Mouse (Mus musculus): ENCODE results near the gene Lrfn4. TPM values are rescaled to one million over a fixed set of nuclear protein-coding genes. Genes with fewer than 3 reads are reported as not detected.
A peak's percentile ranks its signal among the peaks of the same experiment; 100 is the strongest.

Lrfn4 gene
- polyA plus RNA-seq, 1 experiment from 2014 or later: 3.3 TPM

GRCm38 (mm10) chr19:4624406-4625178 lies 9.1 kb upstream of the Lrfn4 start:
- H3K9me3 ChIP-seq (ENCODE audit: control insufficient read depth, low read length): no peaks in the 10 kb centered on the region
- peak overlapping the region; percentile 87; the same call in 1 of the 2 replicates for H3K27ac ChIP-seq (ENCODE audit: low read depth, low read length)
- peak overlapping the region; percentile 96 for H3K9ac ChIP-seq (ENCODE audit: low read depth, low read length)
- 30% methylated on average over 4 of the region's 4 CpGs for WGBS
- no peaks in the 10 kb centered on the region for H3K27me3 ChIP-seq (replicated peaks; ENCODE audit: control insufficient read depth, insufficient read depth, low read length)
- H3K4me2 ChIP-seq: peak overlapping the region; percentile 94
- peaks cover 17% of the 10 kb centered on the region for H3K4me1 ChIP-seq (replicated peaks; ENCODE audit: control insufficient read depth, insufficient read depth, low read length)
- no peak for DNase-seq (ENCODE audit: low spot score)
- peak overlapping the region; percentile 81 for H3K4me3 ChIP-seq (ENCODE audit: low read depth, low read length)
- ATAC-seq (replicated peaks; ENCODE audit: low FRiP score): no peak; the same call in 1 of the 2 replicates
- H3K36me3 ChIP-seq (ENCODE audit: control insufficient read depth, insufficient read depth, low read length): peaks cover 15% of the 10 kb centered on the region; the same call in 1 of the 2 replicates

GRCm38 (mm10) chr19:4624006-4624405 lies 8.5 kb upstream of the Lrfn4 start:
- Histone ChIP-seq H3K27me3 (replicated peaks; ENCODE audit: control insufficient read depth, insufficient read depth, low read length) (no peaks in the 10 kb centered on the region), H3K9ac (ENCODE audit: low read depth, low read length) (no peak overlapping the region), H3K4me2 (no peak overlapping the region), H3K4me3 (ENCODE audit: low read depth, low read length) (no peak overlapping the region), H3K9me3 (ENCODE audit: control insufficient read depth, low read length) (no peaks in the 10 kb centered on the region), H3K36me3 (ENCODE audit: control insufficient read depth, insufficient read depth, low read length) (peaks cover 15% of the 10 kb centered on the region; the same call in 1 of the 2 replicates), H3K4me1 (replicated peaks; ENCODE audit: control insufficient read depth, insufficient read depth, low read length) (peaks cover 17% of the 10 kb centered on the region), H3K27ac (ENCODE audit: low read depth, low read length) (no peak overlapping the region)
- ATAC-seq (replicated peaks; ENCODE audit: low FRiP score) (no peak), DNase-seq (ENCODE audit: low spot score) (no peak)
- 93% methylated on average over 12 of the region's 12 CpGs for WGBS

GRCm38 (mm10) chr19:4623419-4623818 lies 8.0 kb upstream of the Lrfn4 start:
- ATAC-seq (replicated peaks; ENCODE audit: low FRiP score) (no peak), DNase-seq (ENCODE audit: low spot score) (no peak)
- Histone ChIP-seq H3K36me3 (ENCODE audit: control insufficient read depth, insufficient read depth, low read length) (peaks cover 15% of the 10 kb centered on the region; the same call in 1 of the 2 replicates), H3K9ac (ENCODE audit: low read depth, low read length) (no peak overlapping the region), H3K4me2 (no peak overlapping the region), H3K9me3 (ENCODE audit: control insufficient read depth, low read length) (no peaks in the 10 kb centered on the region), H3K27me3 (replicated peaks; ENCODE audit: control insufficient read depth, insufficient read depth, low read length) (no peaks in the 10 kb centered on the region), H3K27ac (ENCODE audit: low read depth, low read length) (no peak overlapping the region), H3K4me1 (replicated peaks; ENCODE audit: control insufficient read depth, insufficient read depth, low read length) (peaks cover 17% of the 10 kb centered on the region), H3K4me3 (ENCODE audit: low read depth, low read length) (no peak overlapping the region)
- 92% methylated on average over 9 of the region's 9 CpGs for whole genome bisulfite sequencing

- Histone ChIP-seq H3K9ac (ENCODE audit: low read depth, low read length) (no peak overlapping the region), H3K9me3 (ENCODE audit: control insufficient read depth, low read length) (no peaks in the 10 kb centered on the region), H3K27ac (ENCODE audit: low read depth, low read length) (no peak overlapping the region), H3K4me1 (replicated peaks; ENCODE audit: control insufficient read depth, insufficient read depth, low read length) (peaks cover 13% of the 10 kb centered on the region), H3K4me3 (ENCODE audit: low read depth, low read length) (no peak overlapping the region), H3K36me3 (ENCODE audit: control insufficient read depth, insufficient read depth, low read length) (peaks cover 15% of the 10 kb centered on the region; the same call in 1 of the 2 replicates), H3K4me2 (no peak overlapping the region), H3K27me3 (replicated peaks; ENCODE audit: control insufficient read depth, insufficient read depth, low read length) (no peaks in the 10 kb centered on the region)
- WGBS: 89% methylated on average over 5 of the region's 5 CpGs
- ATAC-seq (replicated peaks; ENCODE audit: low FRiP score) (no peak), DNase-seq (ENCODE audit: low spot score) (no peak)
These were observed 7.3 kb upstream of the Lrfn4 start for GRCm38 (mm10) chr19:4622780-4623179.

- Histone ChIP-seq H3K27ac (ENCODE audit: low read depth, low read length) (no peak overlapping the region), H3K9me3 (ENCODE audit: control insufficient read depth, low read length) (no peaks in the 10 kb centered on the region), H3K9ac (ENCODE audit: low read depth, low read length) (no peak overlapping the region), H3K27me3 (replicated peaks; ENCODE audit: control insufficient read depth, insufficient read depth, low read length) (peaks cover 2% of the 10 kb centered on the region; the same call in 1 of the 2 replicates), H3K4me2 (no peak overlapping the region), H3K4me1 (replicated peaks; ENCODE audit: control insufficient read depth, insufficient read depth, low read length) (peaks cover 13% of the 10 kb centered on the region), H3K36me3 (ENCODE audit: control insufficient read depth, insufficient read depth, low read length) (peaks cover 15% of the 10 kb centered on the region; the same call in 1 of the 2 replicates), H3K4me3 (ENCODE audit: low read depth, low read length) (no peak overlapping the region)
- ATAC-seq (replicated peaks; ENCODE audit: low FRiP score) (no peak), DNase-seq (ENCODE audit: low spot score) (no peak)
- WGBS: 85% methylated on average over 7 of the region's 7 CpGs
These were observed 5.3 kb upstream of the Lrfn4 start for GRCm38 (mm10) chr19:4620721-4621120.

GRCm38 (mm10) chr19:4619461-4619860 lies 4.0 kb upstream of the Lrfn4 start:
- no peak overlapping the region for H3K9ac ChIP-seq (ENCODE audit: low read depth, low read length)
- no peak overlapping the region for H3K4me3 ChIP-seq (ENCODE audit: low read depth, low read length)
- ATAC-seq (replicated peaks; ENCODE audit: low FRiP score): no peak
- no peak for DNase-seq (ENCODE audit: low spot score)
- H3K4me2 ChIP-seq: no peak overlapping the region
- 79% methylated on average over 10 of the region's 10 CpGs for WGBS
- peaks cover 15% of the 10 kb centered on the region; the same call in 1 of the 2 replicates for H3K36me3 ChIP-seq (ENCODE audit: control insufficient read depth, insufficient read depth, low read length)
- peaks cover 11% of the 10 kb centered on the region for H3K27me3 ChIP-seq (replicated peaks; ENCODE audit: control insufficient read depth, insufficient read depth, low read length)
- peaks cover 9% of the 10 kb centered on the region for H3K4me1 ChIP-seq (replicated peaks; ENCODE audit: control insufficient read depth, insufficient read depth, low read length)
- H3K9me3 ChIP-seq (ENCODE audit: control insufficient read depth, low read length): no peaks in the 10 kb centered on the region
- H3K27ac ChIP-seq (ENCODE audit: low read depth, low read length): no peak overlapping the region

- Histone ChIP-seq H3K4me1 (replicated peaks; ENCODE audit: control insufficient read depth, insufficient read depth, low read length) (peaks cover 7% of the 10 kb centered on the region), H3K27me3 (replicated peaks; ENCODE audit: control insufficient read depth, insufficient read depth, low read length) (peaks cover 18% of the 10 kb centered on the region), H3K9ac (ENCODE audit: low read depth, low read length) (no peak overlapping the region), H3K4me2 (no peak overlapping the region), H3K9me3 (ENCODE audit: control insufficient read depth, low read length) (no peaks in the 10 kb centered on the region), H3K27ac (ENCODE audit: low read depth, low read length) (no peak overlapping the region), H3K4me3 (ENCODE audit: low read depth, low read length) (no peak overlapping the region), H3K36me3 (ENCODE audit: control insufficient read depth, insufficient read depth, low read length) (peaks cover 15% of the 10 kb centered on the region; the same call in 1 of the 2 replicates)
- no peak for ATAC-seq (replicated peaks; ENCODE audit: low FRiP score)
- DNase-seq (ENCODE audit: low spot score): no peak
- 30% methylated on average over 18 of the region's 18 CpGs for WGBS
These were observed 2.7 kb upstream of the Lrfn4 start for GRCm38 (mm10) chr19:4618183-4618582.

GRCm38 (mm10) chr19:4616546-4616945 lies 1.1 kb upstream of the Lrfn4 start:
- Histone ChIP-seq H3K4me1 (replicated peaks; ENCODE audit: control insufficient read depth, insufficient read depth, low read length) (peaks cover 7% of the 10 kb centered on the region), H3K36me3 (ENCODE audit: control insufficient read depth, insufficient read depth, low read length) (peaks cover 2% of the 10 kb centered on the region), H3K4me2 (no peak overlapping the region), H3K9ac (ENCODE audit: low read depth, low read length) (no peak overlapping the region), H3K4me3 (ENCODE audit: low read depth, low read length) (no peak overlapping the region), H3K27ac (ENCODE audit: low read depth, low read length) (no peak overlapping the region), H3K27me3 (replicated peaks; ENCODE audit: control insufficient read depth, insufficient read depth, low read length) (peaks cover 18% of the 10 kb centered on the region), H3K9me3 (ENCODE audit: control insufficient read depth, low read length) (no peaks in the 10 kb centered on the region)
- ATAC-seq (replicated peaks; ENCODE audit: low FRiP score) (no peak), DNase-seq (ENCODE audit: low spot score) (no peak)
- 34% methylated on average over 4 of the region's 4 CpGs for WGBS
